Mouse (Mus musculus) ES-E14 (cell line): Measurements from ENCODE around the gene Scd4. TPM values are rescaled to one million over a fixed set of nuclear protein-coding genes. Genes with fewer than 3 reads are reported as not detected.

Experiments
- DNase-seq: peaks from one replicate; pipeline ENCODE4 v3.0.0-alpha.2; 2013; ENCODE audit warnings: low read depth, low spot score
- H3K27ac ChIP-seq: 2 replicates; pipeline ENCODE4 v1.5.1; 2012; ENCODE audit warnings: low read depth, mild to moderate bottlenecking, low read length, moderate library complexity, mixed read lengths; ENCODE audit not compliant: poor library complexity, insufficient read depth, severe bottlenecking
- H3K36me3 ChIP-seq: 2 replicates; pipeline ENCODE4 v1.6.1; 2012; ENCODE audit warnings: mild to moderate bottlenecking, low read length, moderate library complexity, mixed read lengths; ENCODE audit not compliant: control insufficient read depth, poor library complexity, insufficient read depth, severe bottlenecking
- H3K4me1 ChIP-seq, 2 experiments: fragments of 150-350 bp in 1 of 2; sonication (generic) in 1 of 2; 2 replicates each; pipeline ENCODE4 v1.6.1; 2012; ENCODE audit warnings: low read length in 2 of 2, mild to moderate bottlenecking in 1 of 2, mixed read lengths in 1 of 2; ENCODE audit not compliant: control insufficient read depth in 2 of 2, insufficient read depth in 2 of 2, poor library complexity in 1 of 2
- H3K4me3 ChIP-seq, 2 experiments: fragments of 150-350 bp in 1 of 2; sonication (generic) in 1 of 2; 2 replicates each; pipeline ENCODE4 v1.5.1; 2012; ENCODE audit warnings: low read length in 2 of 2, low read depth in 1 of 2, mild to moderate bottlenecking in 1 of 2, mixed read lengths in 1 of 2; ENCODE audit not compliant: insufficient read depth in 1 of 2, poor library complexity in 1 of 2, severe bottlenecking in 1 of 2
- H3K9ac ChIP-seq: 2 replicates; pipeline ENCODE4 v1.6.1; 2012; ENCODE audit warnings: low read depth, mild to moderate bottlenecking, low read length, mixed read lengths; ENCODE audit not compliant: poor library complexity, insufficient read depth, severe bottlenecking
- H3K9me3 ChIP-seq: fragments of 150-350 bp; sonication (generic); 2 replicates; pipeline ENCODE4 v1.6.1; 2012; ENCODE audit warnings: low read depth, mild to moderate bottlenecking, low read length; ENCODE audit not compliant: control insufficient read depth, insufficient read depth
- CHD2 ChIP-seq: IDR thresholded peaks from 2 replicates; pipeline ENCODE4 v1.6.1; 2014; ENCODE audit warnings: mild to moderate bottlenecking, low read depth, low read length, inconsistent platforms
- HCFC1 ChIP-seq: IDR thresholded peaks from 2 replicates; pipeline ENCODE4 v1.6.1; 2012; ENCODE audit warnings: low read length, inconsistent platforms, borderline replicate concordance; ENCODE audit not compliant: insufficient read depth
- MAFK ChIP-seq: IDR thresholded peaks from 2 replicates; pipeline ENCODE4 v1.6.1; 2014; ENCODE audit warnings: mild to moderate bottlenecking, low read depth, low read length, inconsistent platforms; ENCODE audit not compliant: insufficient read depth
- ZC3H11A ChIP-seq: IDR thresholded peaks from 2 replicates; pipeline ENCODE4 v1.6.1; 2012; ENCODE audit warnings: low read depth, mild to moderate bottlenecking, inconsistent platforms, low read length, borderline replicate concordance
- ZNF384 ChIP-seq: IDR thresholded peaks from 2 replicates; pipeline ENCODE4 v1.6.1; 2012; ENCODE audit warnings: low read depth, low read length, inconsistent platforms
- in situ Hi-C, 2 experiments: fragments of 600-800 bp; cut with MboI; formaldehyde crosslinking; loops; one replicate each; pipeline ENCODE4 v1.15.1; 2025; ENCODE audit warnings: low sequenced_read_pairs in 2 of 2, inconsistent platforms in 1 of 2; ENCODE audit not compliant: unreplicated experiment in 2 of 2
- total RNA-seq: library from RNA; depleted of rRNA; stranded (reverse); fragments of 300-350 nt; gene quantifications from 2 replicates; pipeline ENCODE4 v1.2.3, GENCODE M21; 2012; rRNA removed

The Scd4 gene
- total RNA-seq, 1 experiment = 0.13 TPM

- Histone ChIP-seq H3K36me3 (peaks cover 13% of the 10 kb centered on the region), H3K9ac (no peak overlapping the region), H3K9me3 (no peaks in the 10 kb centered on the region), H3K27ac (no peak overlapping the region), H3K4me1 (peaks cover 2 to 11% of the 10 kb centered on the region in 2 experiments; a peak in 1 of 4 replicates), H3K4me3 (no peak overlapping the region)
- TF ChIP-seq ZNF384 (no peak), HCFC1 (no peak), ZC3H11A (no peak), CHD2 (no peak), MAFK (no peak)
- in situ Hi-C loops = no loop called here
- no peak for DNase-seq
Observed at GRCm38 (mm10) chr19:44392339-44393009, 59.6 kb downstream of the Scd4 start.

GRCm38 (mm10) chr19:44393962-44394422 is 61.1 kb downstream of the Scd4 start:
- Histone ChIP-seq H3K9me3 (no peaks in the 10 kb centered on the region), H3K4me1 (peaks cover 2 to 9% of the 10 kb centered on the region in 2 experiments; a peak in 1 of 4 replicates), H3K4me3 (no peak overlapping the region), H3K27ac (no peak overlapping the region), H3K9ac (no peak overlapping the region), H3K36me3 (peaks cover 19% of the 10 kb centered on the region)
- DNase-seq = no peak
- TF ChIP-seq CHD2 (no peak), HCFC1 (no peak), ZC3H11A (no peak), MAFK (no peak), ZNF384 (no peak)
- in situ Hi-C loops = no loop called here

GRCm38 (mm10) chr19:44394972-44395371 is 62.1 kb downstream of the Scd4 start:
- peaks cover 24% of the 10 kb centered on the region for H3K36me3 ChIP-seq

More at GRCm38 (mm10) chr19:44394972-44395371, 62.1 kb downstream of the Scd4 start:
- TF ChIP-seq HCFC1 = no peak
- TF ChIP-seq ZC3H11A = no peak
- no peak for TF ChIP-seq CHD2
- TF ChIP-seq MAFK = no peak
- TF ChIP-seq ZNF384 = no peak
- Histone ChIP-seq H3K9ac (no peak overlapping the region), H3K27ac (no peak overlapping the region), H3K4me3 (no peak overlapping the region), H3K9me3 (no peaks in the 10 kb centered on the region), H3K4me1 (peaks cover 0 to 7% of the 10 kb centered on the region in 2 experiments; a peak in 1 of 4 replicates)
- in situ Hi-C loops = no loop called here
- DNase-seq = no peak

Other genes with a start within 250 kb of the Scd4 start
- 52.9 and 57.4 TPM in 2 replicates for gene Chuk, start 225.6 kb upstream of the Scd4 start, total RNA-seq
- gene Cwf19l1, start 197.2 kb upstream of the Scd4 start, total RNA-seq = 17.9 and 18.6 TPM in 2 replicates
- gene Bloc1s2, start 186.6 kb upstream of the Scd4 start, total RNA-seq = 77.2 and 80.5 TPM in 2 replicates
- 0.90 and 2.4 TPM in 2 replicates for gene Pkd2l1, start 140.7 kb upstream of the Scd4 start, total RNA-seq
- gene Scd3, start 129.8 kb upstream of the Scd4 start, total RNA-seq = 2.5 and 2.9 TPM in 2 replicates
- 284 and 303 TPM in 2 replicates for gene Scd2, start 39.4 kb upstream of the Scd4 start, total RNA-seq
- gene Scd1, start 74.8 kb downstream of the Scd4 start, total RNA-seq = 37.2 and 45.8 TPM in 2 replicates
- gene Wnt8b, start 160.4 kb downstream of the Scd4 start, total RNA-seq = 0.27 and 0.69 TPM in 2 replicates
- gene Sec31b, start 212.8 kb downstream of the Scd4 start, total RNA-seq = 0.54 and 0.90 TPM in 2 replicates
- gene Gm20538, start 219.7 kb downstream of the Scd4 start, total RNA-seq = not detected in 2 replicates
- 431 and 552 TPM in 2 replicates for gene Ndufb8, start 222.3 kb downstream of the Scd4 start, total RNA-seq
- 18.2 and 18.6 TPM in 2 replicates for gene Hif1an, start 229.8 kb downstream of the Scd4 start, total RNA-seq